Mouse (Mus musculus) olfactory bulb, adult 2 months (tissue): ENCODE data around the gene Polr3e.

Experiments
- CTCF ChIP-seq: fragments of 200-500 bp; IDR thresholded peaks from 2 replicates; pipeline ENCODE4 v1.5.1; 2012; ENCODE audit warnings: low read depth, mild to moderate bottlenecking, low read length, moderate library complexity; ENCODE audit not compliant: insufficient read depth
- POLR2A ChIP-seq: fragments of 200-500 bp; IDR thresholded peaks from 2 replicates; pipeline ENCODE4 v1.6.1; 2012; ENCODE audit warnings: mild to moderate bottlenecking, low read depth, low read length, moderate library complexity; ENCODE audit not compliant: insufficient read depth

GRCm38 (mm10) chr7:120960601-120961000 is 43.1 kb downstream of the Polr3e start:
- TF ChIP-seq CTCF (no peak), POLR2A (no peak)
